Mouse (Mus musculus) heart, adult 2 months (tissue): ENCODE measurements around the gene Acap2. TPM values are rescaled to one million over a fixed set of nuclear protein-coding genes. Genes with fewer than 3 reads are reported as not detected.

Experiments
- DNase-seq, 2 experiments: peaks; one replicate each; pipeline ENCODE4 v3.0.0; 2021
- H3K27ac ChIP-seq: fragments of 200-600 bp; 2 replicates; pipeline ENCODE4 v1.8.1; 2022
- H3K27me3 ChIP-seq: fragments of 200-500 bp; 2 replicates; pipeline ENCODE4 v1.6.1; 2012; ENCODE audit warnings: mild to moderate bottlenecking, low read length, inconsistent platforms, mixed read lengths; ENCODE audit not compliant: control insufficient read depth, insufficient read depth
- H3K36me3 ChIP-seq: fragments of 200-500 bp; 2 replicates; pipeline ENCODE4 v1.6.1; 2012; ENCODE audit warnings: low read length, inconsistent platforms; ENCODE audit not compliant: control insufficient read depth, insufficient read depth
- H3K4me1 ChIP-seq: fragments of 200-500 bp; 2 replicates; pipeline ENCODE4 v1.6.1; 2011; ENCODE audit warnings: low read length; ENCODE audit not compliant: control insufficient read depth, insufficient read depth
- H3K4me3 ChIP-seq: fragments of 200-600 bp; 2 replicates; pipeline ENCODE4 v1.8.1; 2022
- H3K79me2 ChIP-seq: fragments of 200-500 bp; replicated peaks from 2 replicates; pipeline ENCODE4 v1.6.1; 2012; ENCODE audit warnings: mild to moderate bottlenecking, inconsistent platforms, low read length, moderate library complexity, mixed read lengths; ENCODE audit not compliant: control insufficient read depth, insufficient read depth
- H3K9ac ChIP-seq: fragments of 200-500 bp; 2 replicates; pipeline ENCODE4 v1.6.1; 2012; ENCODE audit warnings: low read depth, mild to moderate bottlenecking, control low read depth, inconsistent platforms, low read length, mixed read lengths
- CTCF ChIP-seq: fragments of 200-600 bp; IDR thresholded peaks from 2 replicates; pipeline ENCODE4 v1.8.1; 2022; ENCODE audit warnings: antibody characterized with exemption, mild to moderate bottlenecking, moderate library complexity
- EP300 ChIP-seq: fragments of 200-500 bp; IDR thresholded peaks from 2 replicates; pipeline ENCODE4 v1.6.1; 2011; ENCODE audit warnings: low read depth, low read length, control low read depth; ENCODE audit not compliant: insufficient read depth
- POLR2A ChIP-seq: fragments of 200-500 bp; IDR thresholded peaks from 2 replicates; pipeline ENCODE4 v1.6.1; 2011; ENCODE audit warnings: mild to moderate bottlenecking, low read depth, low read length, control low read depth; ENCODE audit not compliant: insufficient read depth
- WGBS: fragments of 180-500 bp; shearing (Covaris S2); methylation state at CpG from one replicate; pipeline ENCODE4 v1.1.7; 2018; 5-methylcytosine and 5-hydroxymethylcytosine counted together
- intact Hi-C: fragments of 180-260 bp; cut with DNase I; formaldehyde crosslinking; loops from one replicate; pipeline ENCODE4 v1.15.1; 2025
- polyA plus RNA-seq: library from polyadenylated mRNA; depleted of rRNA; stranded (reverse); fragments of >200 nt; gene quantifications from 2 replicates; pipeline ENCODE4 v1.2.3, GENCODE M21; 2012
- total RNA-seq, 2 experiments: library from RNA; stranded (reverse); gene quantifications; 2 replicates each; pipeline ENCODE4 v1.2.3; 2021

The Acap2 gene
- total and polyA plus RNA-seq, 3 experiments, result 8.2 to 17.8 (median 17.6) TPM

DNA sequence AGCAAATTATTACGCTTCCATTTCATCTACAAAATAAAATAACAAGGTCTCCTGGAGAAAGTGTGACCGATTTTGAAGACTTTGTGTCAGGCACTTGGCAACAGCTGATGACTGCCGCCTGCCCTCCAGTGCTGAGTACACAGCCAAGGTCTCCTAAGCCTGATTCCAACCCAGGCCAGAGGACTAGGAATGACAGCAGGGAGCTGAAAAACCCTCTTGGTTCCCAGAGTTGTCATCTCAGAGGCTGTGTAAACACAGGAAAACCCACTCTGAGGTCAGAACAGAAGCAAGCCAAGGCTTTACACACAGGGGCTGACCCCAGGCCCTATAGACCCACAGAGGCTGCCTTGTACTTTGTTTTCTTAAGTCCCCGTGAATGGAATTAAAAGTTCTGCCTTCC is 35.1 kb downstream of the Acap2 start:
- H3K79me2 ChIP-seq, result peaks cover 12% of the 10 kb centered on the region
- 57% methylated on average over 4 of the region's 4 CpGs for WGBS
- H3K9ac ChIP-seq, result no peak overlapping the region
- intact Hi-C loops, result no loop called here
- H3K27me3 ChIP-seq, result no peaks in the 10 kb centered on the region
- TF ChIP-seq EP300, result no peak
- no peak for TF ChIP-seq POLR2A
- no peak for TF ChIP-seq CTCF
- peaks cover 5% of the 10 kb centered on the region; the same call in 1 of the 2 replicates for H3K36me3 ChIP-seq
- DNase-seq, result peak in 1 of 2 experiments; percentile 16
- H3K4me1 ChIP-seq, result peaks cover 7% of the 10 kb centered on the region
- H3K27ac ChIP-seq, result peak overlapping the region; percentile 2; the same call in 1 of the 2 replicates
- H3K4me3 ChIP-seq, result no peak overlapping the region

DNA sequence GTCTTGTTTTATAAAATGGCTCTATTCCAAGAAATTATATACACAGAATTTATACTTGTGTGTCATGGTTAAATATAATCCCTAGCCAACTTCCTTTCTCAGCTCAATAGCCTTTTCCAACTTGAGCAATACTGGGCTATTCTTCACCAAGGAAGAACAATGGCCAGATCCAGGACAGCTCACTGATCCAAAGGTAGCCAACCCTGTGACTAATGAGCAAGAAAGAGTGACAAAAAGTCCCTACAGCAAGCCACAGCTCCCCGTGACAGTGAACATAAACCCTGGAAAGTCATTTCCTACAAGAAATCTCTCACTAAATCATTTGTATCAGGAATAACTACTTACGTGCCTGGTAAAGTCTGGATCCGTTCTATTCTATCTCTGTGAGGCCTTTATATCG is 35.6 kb downstream of the Acap2 start:
- intact Hi-C loops, result no loop called here
- no peaks in the 10 kb centered on the region for H3K27me3 ChIP-seq
- no peak for DNase-seq
- H3K4me3 ChIP-seq, result no peak overlapping the region
- H3K27ac ChIP-seq, result no peak overlapping the region; the same call in 1 of the 2 replicates
- TF ChIP-seq EP300, result no peak
- TF ChIP-seq CTCF, result no peak
- no peak for TF ChIP-seq POLR2A
- peaks cover 7% of the 10 kb centered on the region for H3K4me1 ChIP-seq
- H3K79me2 ChIP-seq, result peaks cover 12% of the 10 kb centered on the region
- 67% methylated on average over 4 of the region's 4 CpGs for WGBS
- H3K36me3 ChIP-seq, result peaks cover 5% of the 10 kb centered on the region; the same call in 1 of the 2 replicates
- H3K9ac ChIP-seq, result no peak overlapping the region

- 82% methylated on average over 4 of the region's 4 CpGs for WGBS
- peaks cover 12% of the 10 kb centered on the region for H3K79me2 ChIP-seq
- peaks cover 7% of the 10 kb centered on the region for H3K4me1 ChIP-seq
- H3K4me3 ChIP-seq, result no peak overlapping the region
- no peak for DNase-seq
- H3K27ac ChIP-seq, result no peak overlapping the region
- no peak overlapping the region for H3K9ac ChIP-seq
- peaks cover 5% of the 10 kb centered on the region; the same call in 1 of the 2 replicates for H3K36me3 ChIP-seq
- no peak for TF ChIP-seq CTCF
- intact Hi-C loops, result no loop called here
- H3K27me3 ChIP-seq, result no peaks in the 10 kb centered on the region
Measured at GRCm38 (mm10) chr16:31164125-31164524, 36.9 kb downstream of the Acap2 start.

DNA sequence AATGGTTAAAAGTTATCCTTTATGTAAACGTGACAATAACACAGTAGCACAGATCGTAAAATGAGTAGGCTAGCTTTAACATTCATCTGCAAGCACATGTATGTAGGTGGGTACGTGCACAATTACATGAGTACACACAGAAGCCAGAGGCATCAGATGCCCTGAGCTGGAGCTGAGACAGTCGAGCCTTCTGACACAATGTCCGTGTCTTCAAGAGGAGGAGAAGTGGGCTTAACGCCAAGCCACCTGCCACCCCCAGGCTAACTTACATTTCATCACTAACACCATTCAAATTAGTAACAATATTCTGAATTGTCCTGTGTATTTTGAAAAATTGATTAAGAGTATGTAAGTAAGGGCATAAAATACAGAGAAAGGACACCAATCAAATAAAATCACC is 40.6 kb downstream of the Acap2 start:
- H3K36me3 ChIP-seq, result peaks cover 5% of the 10 kb centered on the region; the same call in 1 of the 2 replicates
- H3K27me3 ChIP-seq, result no peaks in the 10 kb centered on the region
- intact Hi-C loops, result no loop called here
- no peak overlapping the region for H3K4me3 ChIP-seq
- peaks cover 4% of the 10 kb centered on the region for H3K4me1 ChIP-seq
- no peak for TF ChIP-seq CTCF
- TF ChIP-seq POLR2A, result no peak
- no peak for TF ChIP-seq EP300
- no peak overlapping the region for H3K9ac ChIP-seq
- no peak overlapping the region for H3K27ac ChIP-seq
- DNase-seq, result no peak
- 71% methylated on average over 6 of the region's 6 CpGs for WGBS
- H3K79me2 ChIP-seq, result peaks cover 15% of the 10 kb centered on the region

DNA sequence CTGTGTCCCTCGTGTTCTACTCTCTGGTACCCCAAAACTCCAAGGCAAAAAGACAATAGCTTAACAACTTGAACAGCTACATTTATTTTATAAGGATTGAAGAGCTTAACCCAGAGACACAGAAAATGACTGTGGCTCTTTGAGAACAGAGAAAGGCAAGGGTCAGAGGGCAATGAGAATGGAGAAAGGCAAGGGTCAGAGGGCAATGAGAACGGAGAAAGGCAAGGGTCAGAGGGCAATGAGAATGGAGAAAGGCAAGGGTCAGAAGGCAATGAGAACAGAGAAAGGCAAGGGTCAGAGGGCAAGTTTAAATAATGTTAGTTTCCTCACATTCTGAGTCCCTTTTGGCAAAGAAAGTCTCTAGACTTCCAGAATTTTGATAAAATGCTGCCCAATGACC is 41.6 kb downstream of the Acap2 start:
- intact Hi-C loops, result no loop called here
- Histone ChIP-seq H3K36me3 (no peaks in the 10 kb centered on the region), H3K4me3 (no peak overlapping the region), H3K4me1 (peaks cover 2% of the 10 kb centered on the region), H3K79me2 (peaks cover 15% of the 10 kb centered on the region), H3K27ac (no peak overlapping the region), H3K9ac (no peak overlapping the region), H3K27me3 (no peaks in the 10 kb centered on the region)
- no peak for DNase-seq
- TF ChIP-seq EP300 (no peak), POLR2A (no peak), CTCF (no peak)
- WGBS, result 66% methylated on average over 2 of the region's 2 CpGs

GRCm38 (mm10) chr16:31149841-31150240 is 51.2 kb downstream of the Acap2 start:
- no peak overlapping the region for H3K9ac ChIP-seq
- no peaks in the 10 kb centered on the region; the same call in 1 of the 2 replicates for H3K36me3 ChIP-seq
- intact Hi-C loops, result loop anchor here (5.0 kb wide), 1 partner anchor 112 kb away; no protein-coding TSS in a partner anchor
- no peak overlapping the region for H3K4me3 ChIP-seq
- H3K27me3 ChIP-seq, result no peaks in the 10 kb centered on the region
- no peak overlapping the region for H3K27ac ChIP-seq
- 90% methylated on average over 4 of the region's 4 CpGs for WGBS
- H3K4me1 ChIP-seq, result no peaks in the 10 kb centered on the region
- no peaks in the 10 kb centered on the region for H3K79me2 ChIP-seq
- no peak for TF ChIP-seq EP300
- no peak for TF ChIP-seq CTCF
- no peak for TF ChIP-seq POLR2A
- no peak for DNase-seq
